Mouse (Mus musculus) heart, adult 2 months (tissue): ENCODE results near the gene Twsg1.

Experiments
- CTCF ChIP-seq: fragments of 200-600 bp; IDR thresholded peaks from 2 replicates; pipeline ENCODE4 v1.8.1; 2022; ENCODE audit warnings: antibody characterized with exemption, mild to moderate bottlenecking, moderate library complexity
- EP300 ChIP-seq: fragments of 200-500 bp; IDR thresholded peaks from 2 replicates; pipeline ENCODE4 v1.6.1; 2011; ENCODE audit warnings: low read depth, low read length, control low read depth; ENCODE audit not compliant: insufficient read depth

GRCm38 (mm10) chr17:65916135-65916668, 34.8 kb downstream of the Twsg1 start:
- TF ChIP-seq EP300: 0 out of 2 replicates have a peak, but pooled peaks have one; percentile 53
- TF ChIP-seq CTCF: 0 out of 2 replicates have a peak, but pooled peaks have one; percentile 3
